Mouse (Mus musculus): ENCODE measurements around the gene Selenoo.

Selenoo gene

GRCm38 (mm10) chr15:89148496-89149270 is 59.8 kb downstream of the Selenoo start:
- DNase-seq (ENCODE audit: low spot score in 2 of 2), result no peak

- peak; percentile 52 to 64 for DNase-seq (ENCODE audit: low spot score in 2 of 2)
These were observed 60.6 kb downstream of the Selenoo start, which contains the start of gene Mapk11 for GRCm38 (mm10) chr15:89149271-89150040. Gene Mapk11 (minus strand): TSS chr15:89149628.
